Mouse (Mus musculus): ENCODE measurements at regions not wholly inside any gene's neighbourhood (a gene's known extent, or its start where the extent isn't known, plus 50 kb on each side); places are given as distances from the start of the nearest gene placed in this dataset.

DNA sequence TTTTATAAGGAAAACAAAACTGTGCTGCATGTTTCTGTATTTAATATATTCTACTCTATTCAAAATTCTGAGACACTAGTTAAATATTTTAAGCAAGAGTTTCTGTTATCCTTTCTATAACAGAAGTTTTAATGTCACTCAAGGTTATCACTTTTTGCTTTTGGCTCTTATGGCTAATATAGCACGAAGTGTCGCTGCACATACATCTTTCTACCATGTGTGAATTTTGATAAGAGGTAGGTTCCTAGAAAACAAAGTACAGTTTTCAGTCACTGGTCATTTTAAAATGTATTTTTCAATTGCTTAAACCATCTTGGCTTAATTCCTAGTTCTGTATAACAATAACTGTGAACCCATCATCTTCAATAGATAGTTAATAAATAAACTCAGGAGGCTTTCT, 129.1 kb upstream of the B430305J03Rik start:
- Histone ChIP-seq H3K9me3 (replicated peaks; ENCODE audit: control insufficient read depth, low read length, poor library complexity, severe bottlenecking) (no peaks in the 10 kb centered on the region), H3K27me3 (ENCODE audit: control insufficient read depth, insufficient read depth, low read depth, low read length) (no peaks in the 10 kb centered on the region), H3K36me3 (ENCODE audit: control insufficient read depth, insufficient read depth, low read length) (no peaks in the 10 kb centered on the region), H3K4me3 (ENCODE audit: low read depth, low read length) (no peak overlapping the region), H3K9ac (ENCODE audit: low read depth, low read length) (no peak overlapping the region), H3K4me2 (ENCODE audit: low read length) (no peak overlapping the region), H3K4me1 (ENCODE audit: control insufficient read depth, insufficient read depth, low read length) (no peaks in the 10 kb centered on the region), H3K27ac (ENCODE audit: low read length) (no peak overlapping the region)
- no peak for ATAC-seq
- WGBS: 94% methylated on average over 2 of the region's 2 CpGs

DNA sequence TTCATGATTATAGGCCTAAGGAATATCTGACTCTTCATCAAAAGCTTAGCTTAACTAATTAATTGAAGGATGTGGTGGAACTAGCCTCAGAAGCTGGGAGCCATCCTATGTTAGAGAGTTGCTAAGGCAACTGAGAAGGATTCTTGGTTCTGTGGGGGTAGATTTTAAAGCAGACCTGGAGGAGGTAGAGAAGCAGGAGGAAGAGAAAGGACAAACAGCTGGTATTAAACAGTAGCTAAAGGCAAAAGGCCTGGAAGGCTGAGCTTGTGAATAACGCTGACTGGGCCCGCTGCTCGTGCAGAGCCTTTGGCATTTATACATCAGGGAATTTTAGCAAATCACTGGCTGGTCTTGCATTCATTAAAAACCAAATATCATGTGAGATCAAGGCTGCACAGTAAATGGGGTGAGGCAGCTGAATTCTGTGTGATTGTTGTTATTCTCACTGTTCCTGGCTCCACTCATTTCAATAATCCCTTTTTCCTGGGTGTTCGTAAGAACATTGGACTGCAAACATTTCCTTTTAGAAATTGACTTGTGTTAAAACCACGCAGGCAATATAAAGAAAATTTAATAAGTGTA, 121.1 kb upstream of the B430305J03Rik start:
- peak; percentile 78 for ATAC-seq
- no peak overlapping the region for H3K9ac ChIP-seq (ENCODE audit: low read depth, low read length)
- WGBS: 30% methylated on average over 5 of the region's 5 CpGs
- H3K4me1 ChIP-seq (ENCODE audit: control insufficient read depth, insufficient read depth, low read length): peaks cover 2% of the 10 kb centered on the region; the same call in 1 of the 2 replicates
- H3K4me3 ChIP-seq (ENCODE audit: low read depth, low read length): no peak overlapping the region
- 0 out of 2 replicates have a peak overlapping the region, but pooled peaks have one; percentile 39 for H3K27ac ChIP-seq (ENCODE audit: low read length)
- no peaks in the 10 kb centered on the region for H3K27me3 ChIP-seq (ENCODE audit: control insufficient read depth, insufficient read depth, low read depth, low read length)
- no peaks in the 10 kb centered on the region for H3K9me3 ChIP-seq (replicated peaks; ENCODE audit: control insufficient read depth, low read length, poor library complexity, severe bottlenecking)
- no peaks in the 10 kb centered on the region for H3K36me3 ChIP-seq (ENCODE audit: control insufficient read depth, insufficient read depth, low read length)
- H3K4me2 ChIP-seq (ENCODE audit: low read length): no peak overlapping the region

DNA sequence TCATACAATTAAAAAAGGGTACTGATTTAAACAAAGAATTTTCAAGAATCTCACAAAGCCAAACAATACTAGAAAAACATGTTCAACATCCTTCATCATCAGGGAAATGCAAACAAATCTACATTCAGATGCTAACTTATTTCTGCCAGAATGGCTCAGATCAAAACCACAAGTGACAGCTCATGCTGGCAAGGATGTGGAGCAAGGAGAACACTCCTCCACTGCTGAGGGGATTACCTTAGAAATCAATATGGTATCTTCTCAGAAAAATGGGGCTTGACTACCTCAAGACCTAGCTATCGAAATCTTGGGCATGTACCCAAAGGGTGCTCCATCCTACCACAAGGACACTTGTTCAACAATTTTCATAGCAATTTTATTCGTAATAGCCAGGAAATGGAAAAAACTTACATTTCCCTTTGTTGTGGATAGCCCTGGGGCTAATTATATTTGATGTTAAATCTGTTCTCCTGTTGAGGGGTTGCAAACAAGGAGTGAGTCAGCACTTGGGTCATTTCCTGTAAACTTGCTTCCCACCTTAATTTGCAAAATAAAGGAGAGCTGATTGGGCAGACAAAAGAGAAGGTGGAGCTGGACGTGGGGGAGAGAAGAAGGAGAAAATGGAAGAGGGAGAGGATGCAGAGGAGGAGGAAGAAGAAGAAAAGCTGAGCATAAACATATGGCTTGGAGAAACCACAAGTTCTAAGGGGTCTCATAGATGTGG, 113.3 kb upstream of the B430305J03Rik start:
- Histone ChIP-seq H3K27ac (ENCODE audit: low read length) (no peak overlapping the region), H3K27me3 (ENCODE audit: control insufficient read depth, insufficient read depth, low read depth, low read length) (no peaks in the 10 kb centered on the region), H3K36me3 (ENCODE audit: control insufficient read depth, insufficient read depth, low read length) (no peaks in the 10 kb centered on the region), H3K4me2 (ENCODE audit: low read length) (no peak overlapping the region), H3K4me3 (ENCODE audit: low read depth, low read length) (no peak overlapping the region), H3K9ac (ENCODE audit: low read depth, low read length) (no peak overlapping the region), H3K4me1 (ENCODE audit: control insufficient read depth, insufficient read depth, low read length) (no peaks in the 10 kb centered on the region), H3K9me3 (replicated peaks; ENCODE audit: control insufficient read depth, low read length, poor library complexity, severe bottlenecking) (no peaks in the 10 kb centered on the region)
- ATAC-seq: no peak
- WGBS: 63% methylated on average over 3 of the region's 3 CpGs

- no peaks in the 10 kb centered on the region for H3K9me3 ChIP-seq (replicated peaks; ENCODE audit: control insufficient read depth, low read length, poor library complexity, severe bottlenecking)
- no peaks in the 10 kb centered on the region for H3K27me3 ChIP-seq (ENCODE audit: control insufficient read depth, insufficient read depth, low read depth, low read length)
- WGBS: 56% methylated on average over 2 of the region's 2 CpGs
- no peak overlapping the region for H3K4me2 ChIP-seq (ENCODE audit: low read length)
- no peak overlapping the region for H3K27ac ChIP-seq (ENCODE audit: low read length)
- H3K4me3 ChIP-seq (ENCODE audit: low read depth, low read length): no peak overlapping the region
- H3K4me1 ChIP-seq (ENCODE audit: control insufficient read depth, insufficient read depth, low read length): no peaks in the 10 kb centered on the region
- no peaks in the 10 kb centered on the region for H3K36me3 ChIP-seq (ENCODE audit: control insufficient read depth, insufficient read depth, low read length)
- no peak for ATAC-seq
- no peak overlapping the region for H3K9ac ChIP-seq (ENCODE audit: low read depth, low read length)
These were observed 109.3 kb upstream of the B430305J03Rik start for GRCm38 (mm10) chr3:61475018-61475417.

- no peak overlapping the region for H3K27ac ChIP-seq (ENCODE audit: low read length)
- no peaks in the 10 kb centered on the region for H3K4me1 ChIP-seq (ENCODE audit: control insufficient read depth, insufficient read depth, low read length)
- no peak overlapping the region for H3K9ac ChIP-seq (ENCODE audit: low read depth, low read length)
- 0 out of 2 replicates have a peak, but pooled peaks have one; percentile 51 for ATAC-seq
- no peaks in the 10 kb centered on the region for H3K27me3 ChIP-seq (ENCODE audit: control insufficient read depth, insufficient read depth, low read depth, low read length)
- H3K9me3 ChIP-seq (replicated peaks; ENCODE audit: control insufficient read depth, low read length, poor library complexity, severe bottlenecking): no peaks in the 10 kb centered on the region
- H3K4me3 ChIP-seq (ENCODE audit: low read depth, low read length): no peak overlapping the region
- WGBS: 33% methylated on average over 3 of the region's 3 CpGs
- H3K36me3 ChIP-seq (ENCODE audit: control insufficient read depth, insufficient read depth, low read length): no peaks in the 10 kb centered on the region
- no peak overlapping the region for H3K4me2 ChIP-seq (ENCODE audit: low read length)
These were observed 101.4 kb upstream of the B430305J03Rik start for GRCm38 (mm10) chr3:61467158-61467557.

GRCm38 (mm10) chr3:61466641-61467040, 100.9 kb upstream of the B430305J03Rik start:
- Histone ChIP-seq H3K36me3 (ENCODE audit: control insufficient read depth, insufficient read depth, low read length) (no peaks in the 10 kb centered on the region), H3K4me1 (ENCODE audit: control insufficient read depth, insufficient read depth, low read length) (no peaks in the 10 kb centered on the region), H3K4me2 (ENCODE audit: low read length) (no peak overlapping the region), H3K4me3 (ENCODE audit: low read depth, low read length) (no peak overlapping the region), H3K9ac (ENCODE audit: low read depth, low read length) (no peak overlapping the region), H3K9me3 (replicated peaks; ENCODE audit: control insufficient read depth, low read length, poor library complexity, severe bottlenecking) (no peaks in the 10 kb centered on the region), H3K27me3 (ENCODE audit: control insufficient read depth, insufficient read depth, low read depth, low read length) (no peaks in the 10 kb centered on the region), H3K27ac (ENCODE audit: low read length) (no peak overlapping the region)
- no peak for ATAC-seq
- WGBS: 80% methylated on average over 2 of the region's 2 CpGs

- Histone ChIP-seq H3K27me3 (ENCODE audit: control insufficient read depth, insufficient read depth, low read depth, low read length) (no peaks in the 10 kb centered on the region), H3K4me2 (ENCODE audit: low read length) (no peak overlapping the region), H3K36me3 (ENCODE audit: control insufficient read depth, insufficient read depth, low read length) (no peaks in the 10 kb centered on the region), H3K9me3 (replicated peaks; ENCODE audit: control insufficient read depth, low read length, poor library complexity, severe bottlenecking) (no peaks in the 10 kb centered on the region), H3K4me1 (ENCODE audit: control insufficient read depth, insufficient read depth, low read length) (no peaks in the 10 kb centered on the region), H3K4me3 (ENCODE audit: low read depth, low read length) (no peak overlapping the region), H3K9ac (ENCODE audit: low read depth, low read length) (no peak overlapping the region), H3K27ac (ENCODE audit: low read length) (no peak overlapping the region)
- no peak for ATAC-seq
These were observed 94.3 kb upstream of the B430305J03Rik start for GRCm38 (mm10) chr3:61460076-61460475.

GRCm38 (mm10) chr3:61456598-61456997, 90.8 kb upstream of the B430305J03Rik start:
- Histone ChIP-seq H3K9me3 (replicated peaks; ENCODE audit: control insufficient read depth, low read length, poor library complexity, severe bottlenecking) (no peaks in the 10 kb centered on the region), H3K9ac (ENCODE audit: low read depth, low read length) (no peak overlapping the region), H3K27me3 (ENCODE audit: control insufficient read depth, insufficient read depth, low read depth, low read length) (no peaks in the 10 kb centered on the region), H3K36me3 (ENCODE audit: control insufficient read depth, insufficient read depth, low read length) (no peaks in the 10 kb centered on the region), H3K4me3 (ENCODE audit: low read depth, low read length) (no peak overlapping the region), H3K4me1 (ENCODE audit: control insufficient read depth, insufficient read depth, low read length) (no peaks in the 10 kb centered on the region), H3K27ac (ENCODE audit: low read length) (no peak overlapping the region), H3K4me2 (ENCODE audit: low read length) (no peak overlapping the region)
- ATAC-seq: no peak
- WGBS: 91% methylated on average over 2 of the region's 2 CpGs

DNA sequence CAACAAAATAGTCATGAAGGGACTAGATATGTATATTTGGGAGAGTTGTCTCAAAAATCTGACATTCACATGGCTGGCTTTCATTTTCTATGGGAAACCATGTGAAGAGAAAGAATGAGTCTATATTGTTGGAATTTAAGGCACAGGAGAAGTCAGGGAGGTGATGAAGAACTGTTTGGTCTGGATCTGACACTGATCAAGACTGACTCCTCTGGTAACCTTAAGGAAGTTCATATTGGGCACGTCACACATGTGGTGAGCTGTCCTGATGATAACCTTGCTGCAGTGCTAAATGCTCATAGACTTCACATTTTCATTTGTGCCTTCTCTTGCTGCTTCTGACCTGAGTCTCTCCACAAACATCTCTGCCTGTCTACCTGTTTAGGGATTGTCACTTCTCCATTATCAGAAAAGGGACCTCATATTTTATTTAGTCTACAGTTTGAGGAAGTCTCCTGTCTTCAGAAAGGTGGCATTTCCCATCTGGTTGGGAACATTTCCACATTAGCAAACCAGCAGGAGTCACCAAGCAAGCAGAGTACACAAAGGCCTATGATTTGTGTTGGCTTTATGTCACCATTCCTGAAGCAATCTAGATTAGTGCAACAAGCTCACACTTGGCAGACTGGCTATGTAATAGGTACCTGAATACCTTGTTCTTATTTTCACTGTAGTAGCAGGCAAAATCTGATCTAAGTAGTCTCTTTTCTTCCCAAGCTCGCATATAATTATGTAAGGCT, 76.4 kb upstream of the B430305J03Rik start:
- WGBS: 86% methylated on average over 2 of the region's 2 CpGs

More for the DNA sequence above, 76.4 kb upstream of the B430305J03Rik start:
- Histone ChIP-seq H3K27me3 (ENCODE audit: control insufficient read depth, insufficient read depth, low read depth, low read length) (no peaks in the 10 kb centered on the region), H3K4me2 (ENCODE audit: low read length) (no peak overlapping the region), H3K4me1 (ENCODE audit: control insufficient read depth, insufficient read depth, low read length) (no peaks in the 10 kb centered on the region), H3K36me3 (ENCODE audit: control insufficient read depth, insufficient read depth, low read length) (no peaks in the 10 kb centered on the region), H3K4me3 (ENCODE audit: low read depth, low read length) (no peak overlapping the region), H3K9me3 (replicated peaks; ENCODE audit: control insufficient read depth, low read length, poor library complexity, severe bottlenecking) (no peaks in the 10 kb centered on the region), H3K27ac (ENCODE audit: low read length) (no peak overlapping the region), H3K9ac (ENCODE audit: low read depth, low read length) (no peak overlapping the region)
- no peak for ATAC-seq
